Mouse (Mus musculus) midbrain, embryonic 10.5 days (tissue): ENCODE results near the gene Obscn. TPM values are rescaled to one million over a fixed set of nuclear protein-coding genes. Genes with fewer than 3 reads are reported as not detected.
A peak's percentile ranks its signal among the peaks of the same experiment; 100 is the strongest.

Experiments used
- DNase-seq: peaks from one replicate; pipeline ENCODE4 v3.0.0-alpha.2; 2017; ENCODE audit warnings: low spot score
- H3K27ac ChIP-seq: fragments of 300-500 bp; sonication (generic); replicated peaks from 2 replicates; pipeline ENCODE4 v1.5.1; 2016; ENCODE audit warnings: mild to moderate bottlenecking
- H3K27me3 ChIP-seq: fragments of 300-500 bp; sonication (generic); 2 replicates; pipeline ENCODE4 v1.6.1; 2016; ENCODE audit warnings: low read depth, mild to moderate bottlenecking; ENCODE audit not compliant: poor library complexity, severe bottlenecking
- H3K36me3 ChIP-seq: fragments of 300-500 bp; sonication (generic); 2 replicates; pipeline ENCODE4 v1.6.1; 2016; ENCODE audit warnings: mild to moderate bottlenecking, moderate library complexity
- H3K4me1 ChIP-seq: fragments of 300-500 bp; sonication (generic); 2 replicates; pipeline ENCODE4 v1.6.1; 2016
- H3K4me3 ChIP-seq: fragments of 300-500 bp; sonication (generic); 2 replicates; pipeline ENCODE4 v1.5.1; 2016; ENCODE audit warnings: mild to moderate bottlenecking, moderate library complexity
- H3K9me3 ChIP-seq: fragments of 300-500 bp; sonication (generic); replicated peaks from 2 replicates; pipeline ENCODE4 v1.6.1; 2016; ENCODE audit warnings: mild to moderate bottlenecking
- WGBS: fragments of 180-500 bp; shearing (Covaris S2); methylation state at CpG from one replicate; pipeline ENCODE4 v1.1.7; 2016; 5-methylcytosine and 5-hydroxymethylcytosine counted together
- polyA plus RNA-seq: library from polyadenylated mRNA; unstranded; fragments of >200 nt; fragmentation: Nextera tagmentation; extraction: Ambion mirVana; gene quantifications from 2 replicates; pipeline ENCODE4 v1.2.1, GENCODE M21; 2016

Gene Obscn
- 0.01 TPM in 2 replicates for polyA plus RNA-seq

DNA sequence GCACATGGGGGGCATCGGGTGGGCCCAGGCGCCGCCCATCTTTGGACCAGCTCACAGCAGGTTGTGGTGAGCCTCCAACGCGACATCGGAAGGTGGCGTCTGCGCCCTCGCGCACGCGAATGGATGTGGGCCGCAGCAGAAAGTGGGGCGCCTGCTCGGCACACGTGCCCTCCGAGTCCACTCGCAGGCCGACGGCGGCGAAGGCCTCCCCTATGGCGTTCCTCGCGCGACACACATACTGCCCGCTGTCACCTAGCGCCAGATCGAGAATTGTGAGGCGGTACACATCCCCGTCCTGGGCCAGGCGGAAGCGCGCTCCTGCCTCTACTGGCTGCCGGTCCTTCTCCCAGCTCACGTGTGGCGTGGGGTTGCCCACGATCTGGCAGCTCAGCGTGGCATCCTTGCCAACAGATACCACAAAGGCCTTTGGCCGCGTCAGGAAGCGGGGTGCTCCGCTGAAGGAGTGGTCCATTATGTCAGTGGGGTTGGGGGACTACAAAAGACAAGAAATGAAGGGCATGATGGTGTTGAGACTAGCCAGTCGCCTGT is at the start of gene Obscn:
Gene Obscn, minus strand, starts transcription at position 499 of the 549 bp plus-strand sequence.
- no peaks in the 10 kb centered on the region for H3K9me3 ChIP-seq
- H3K4me1 ChIP-seq: peaks cover 20% of the 10 kb centered on the region
- no peaks in the 10 kb centered on the region for H3K36me3 ChIP-seq
- peaks cover 79% of the 10 kb centered on the region for H3K27me3 ChIP-seq
- H3K4me3 ChIP-seq: peak within 1 kb of the TSS; percentile 42
- 14% methylated on average over 44 of the region's 44 CpGs for WGBS
- DNase-seq: no peak
- H3K27ac ChIP-seq: no peak within 1 kb of the TSS

- WGBS: 85% methylated on average over 5 of the region's 5 CpGs
- Histone ChIP-seq H3K4me3 (no peak overlapping the region), H3K36me3 (peaks cover 47% of the 10 kb centered on the region), H3K4me1 (peaks cover 19% of the 10 kb centered on the region), H3K9me3 (no peaks in the 10 kb centered on the region), H3K27ac (no peak overlapping the region), H3K27me3 (no peaks in the 10 kb centered on the region)
- DNase-seq: no peak
Measured at GRCm38 (mm10) chr11:59185490-59185889, 49.3 kb upstream of the Obscn start.

DNA sequence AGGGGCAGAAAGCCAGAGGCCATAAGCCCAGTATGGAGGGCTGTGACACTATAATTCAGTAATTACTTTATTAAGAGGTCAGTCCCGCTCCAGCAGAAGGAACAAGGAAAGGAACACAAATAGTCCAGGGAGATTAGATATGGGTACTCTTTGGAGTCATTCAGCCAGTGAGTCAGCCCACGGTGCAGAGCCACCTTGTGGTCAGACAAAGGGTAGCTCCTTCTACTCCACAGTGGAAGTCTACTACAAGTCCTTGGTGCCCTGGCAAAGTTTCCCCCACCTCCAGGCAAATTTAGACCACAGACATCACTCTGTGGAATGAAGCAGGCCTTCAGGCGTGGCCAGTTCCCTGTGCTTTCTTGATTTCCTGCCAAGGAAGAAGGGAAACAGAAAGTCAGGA is 47.6 kb upstream of the Obscn start:
- H3K4me1 ChIP-seq: peaks cover 10% of the 10 kb centered on the region
- H3K9me3 ChIP-seq: no peaks in the 10 kb centered on the region
- H3K27me3 ChIP-seq: peaks cover 14% of the 10 kb centered on the region
- peaks cover 47% of the 10 kb centered on the region for H3K36me3 ChIP-seq
- H3K4me3 ChIP-seq: no peak overlapping the region
- H3K27ac ChIP-seq: no peak overlapping the region
- peak; percentile 34 for DNase-seq
- WGBS: 52% methylated on average over 3 of the region's 3 CpGs

DNA sequence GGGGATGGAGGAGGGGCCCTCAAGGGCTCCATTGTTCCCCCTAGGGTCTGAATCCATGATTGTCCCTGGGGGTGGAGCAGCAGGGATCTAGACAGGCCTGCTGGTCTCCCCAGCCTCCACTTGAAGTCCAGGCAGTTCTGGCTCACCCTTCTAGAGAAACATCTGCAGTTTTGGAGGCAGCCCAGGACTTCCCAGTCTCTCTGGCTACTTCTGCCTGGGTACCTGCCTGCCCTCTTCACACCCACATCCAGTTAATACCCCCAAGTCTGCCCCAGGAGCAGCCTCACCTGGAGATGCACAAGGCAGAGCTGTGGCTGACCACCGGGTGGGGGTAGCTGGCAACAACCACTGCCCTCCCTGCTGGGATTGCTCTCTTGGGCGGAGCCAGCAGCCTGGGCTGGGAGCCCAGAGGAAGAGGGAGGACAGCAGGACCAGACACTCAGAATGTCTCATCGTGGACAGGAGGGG is 46.7 kb upstream of the Obscn start, which contains the start of gene Gjc2:
Gene Gjc2, minus strand, starts transcription at position 350 of the 468 bp plus-strand sequence.
- Histone ChIP-seq H3K27ac (no peak within 1 kb of the TSS), H3K9me3 (no peaks in the 10 kb centered on the region)
- WGBS: 46% methylated on average over 3 of the region's 3 CpGs

GRCm38 (mm10) chr11:59176921-59177320 is 40.7 kb upstream of the Obscn start:
- Histone ChIP-seq H3K36me3 (no peaks in the 10 kb centered on the region), H3K27ac (no peak overlapping the region), H3K4me3 (peak overlapping the region; percentile 26; the same call in 1 of the 2 replicates), H3K27me3 (peaks cover 62% of the 10 kb centered on the region), H3K9me3 (no peaks in the 10 kb centered on the region), H3K4me1 (peaks cover 9% of the 10 kb centered on the region)
- 6% methylated on average over 34 of the region's 34 CpGs for WGBS
- no peak for DNase-seq

More for the DNA sequence above, 46.7 kb upstream of the Obscn start, which contains the start of gene Gjc2:
- Histone ChIP-seq H3K36me3 (peaks cover 47% of the 10 kb centered on the region), H3K4me3 (no peak within 1 kb of the TSS), H3K4me1 (peaks cover 10% of the 10 kb centered on the region), H3K27me3 (peaks cover 24% of the 10 kb centered on the region)
- no peak for DNase-seq

DNA sequence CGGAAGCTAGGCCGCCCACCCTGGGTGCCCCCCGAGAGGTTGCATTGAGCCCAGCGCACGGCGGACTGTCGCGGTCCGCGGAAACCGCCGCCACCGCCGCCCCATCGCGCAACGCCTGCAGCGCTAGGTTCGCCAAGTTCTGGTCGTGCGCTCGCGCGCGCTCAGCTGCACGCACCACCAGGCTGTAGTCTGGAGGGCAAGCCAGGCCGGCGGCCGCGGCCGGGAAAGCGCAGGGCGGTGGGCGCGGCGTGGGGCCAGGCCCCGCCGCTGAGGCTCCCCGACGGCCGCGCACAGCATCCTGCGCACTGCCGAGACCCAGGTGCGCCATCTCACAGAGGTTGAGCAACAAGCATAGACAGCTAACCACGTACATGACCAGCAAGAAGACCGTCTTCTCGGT is 40.3 kb upstream of the Obscn start:
- H3K9me3 ChIP-seq: no peaks in the 10 kb centered on the region
- no peak for DNase-seq
- H3K36me3 ChIP-seq: no peaks in the 10 kb centered on the region
- 4% methylated on average over 48 of the region's 48 CpGs for WGBS
- no peak overlapping the region for H3K27ac ChIP-seq
- peaks cover 9% of the 10 kb centered on the region for H3K4me1 ChIP-seq
- H3K27me3 ChIP-seq: peaks cover 62% of the 10 kb centered on the region
- peak overlapping the region; percentile 26 for H3K4me3 ChIP-seq

- H3K4me3 ChIP-seq: no peak overlapping the region
- peaks cover 9% of the 10 kb centered on the region for H3K4me1 ChIP-seq
- no peak for DNase-seq
- H3K36me3 ChIP-seq: no peaks in the 10 kb centered on the region
- WGBS: 65% methylated on average over 6 of the region's 6 CpGs
- H3K9me3 ChIP-seq: no peaks in the 10 kb centered on the region
- H3K27me3 ChIP-seq: peaks cover 52% of the 10 kb centered on the region
- no peak overlapping the region for H3K27ac ChIP-seq
Measured at GRCm38 (mm10) chr11:59174189-59174838, 38.1 kb upstream of the Obscn start.

DNA sequence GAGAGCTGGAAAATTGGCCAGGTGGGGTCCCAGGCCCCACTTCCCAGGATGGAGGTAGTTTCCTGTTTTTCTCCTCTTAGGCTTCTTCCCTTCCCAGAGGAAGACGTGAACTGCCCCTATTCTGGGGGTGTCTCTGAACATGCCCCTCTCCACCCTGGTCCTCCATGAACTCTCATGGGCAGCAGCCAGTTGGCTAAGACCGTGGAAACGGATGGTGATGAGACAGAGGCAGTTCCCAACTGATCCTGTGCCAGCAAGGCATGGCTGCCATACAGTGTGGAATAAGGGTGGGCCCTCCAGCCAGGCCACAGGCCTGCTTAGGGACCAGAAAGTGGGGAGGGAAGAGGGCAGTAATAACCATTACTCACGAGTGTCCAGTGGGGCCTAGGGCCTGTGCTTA is 34.3 kb upstream of the Obscn start:
- DNase-seq: no peak
- H3K27ac ChIP-seq: no peak overlapping the region
- 79% methylated on average over 4 of the region's 4 CpGs for WGBS
- no peaks in the 10 kb centered on the region for H3K4me1 ChIP-seq
- H3K36me3 ChIP-seq: no peaks in the 10 kb centered on the region
- no peak overlapping the region for H3K4me3 ChIP-seq
- peaks cover 15% of the 10 kb centered on the region for H3K27me3 ChIP-seq
- H3K9me3 ChIP-seq: no peaks in the 10 kb centered on the region

- no peaks in the 10 kb centered on the region for H3K4me1 ChIP-seq
- peaks cover 7% of the 10 kb centered on the region for H3K27me3 ChIP-seq
- 85% methylated on average over 3 of the region's 3 CpGs for WGBS
- H3K9me3 ChIP-seq: no peaks in the 10 kb centered on the region
- no peak overlapping the region for H3K27ac ChIP-seq
- no peak overlapping the region for H3K4me3 ChIP-seq
- no peak for DNase-seq
- no peaks in the 10 kb centered on the region for H3K36me3 ChIP-seq
Measured at GRCm38 (mm10) chr11:59169807-59170206, 33.6 kb upstream of the Obscn start.

DNA sequence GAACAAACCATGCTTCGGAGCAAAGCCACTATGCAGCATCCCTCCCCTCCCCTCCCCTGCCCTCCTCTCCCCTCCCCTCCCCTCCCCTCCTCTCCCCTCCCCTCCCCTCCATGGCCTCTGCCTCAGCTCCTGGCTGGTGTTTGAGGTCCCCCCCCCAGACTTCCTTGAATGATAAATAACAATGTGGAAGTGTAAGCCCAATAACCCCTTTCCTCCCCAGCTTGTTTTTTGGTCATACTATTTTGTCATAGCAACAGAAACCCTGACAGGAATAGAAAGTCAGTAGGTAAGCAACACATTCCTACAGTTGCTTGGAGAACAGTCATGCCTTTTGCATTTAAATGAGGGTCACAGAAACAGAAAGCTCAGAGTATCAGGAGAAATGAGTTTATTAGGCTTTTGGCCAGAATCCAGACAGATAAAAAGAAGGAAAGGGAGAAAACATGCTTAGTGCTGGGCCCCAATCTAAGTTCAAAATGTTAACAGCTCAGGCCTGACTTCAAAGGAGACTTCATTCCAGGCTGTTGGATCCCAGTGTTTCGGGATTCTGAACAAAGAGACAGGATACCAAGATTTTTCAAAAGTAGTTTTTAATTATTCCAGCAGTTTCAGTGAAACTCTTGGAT is 29.5 kb upstream of the Obscn start:
- Histone ChIP-seq H3K4me3 (no peak overlapping the region), H3K27me3 (no peaks in the 10 kb centered on the region), H3K9me3 (no peaks in the 10 kb centered on the region), H3K4me1 (peaks cover 21% of the 10 kb centered on the region), H3K36me3 (no peaks in the 10 kb centered on the region), H3K27ac (no peak overlapping the region)
- DNase-seq: no peak
- 63% methylated on average over 2 of the region's 2 CpGs for WGBS

GRCm38 (mm10) chr11:59164384-59164783 is 28.2 kb upstream of the Obscn start:
- peak overlapping the region; percentile 98 for H3K27ac ChIP-seq
- WGBS: 87% methylated on average over 9 of the region's 9 CpGs
- H3K9me3 ChIP-seq: no peaks in the 10 kb centered on the region
- peak overlapping the region; percentile 86 for H3K4me3 ChIP-seq
- no peak for DNase-seq
- H3K4me1 ChIP-seq: peaks cover 21% of the 10 kb centered on the region
- H3K36me3 ChIP-seq: no peaks in the 10 kb centered on the region
- no peaks in the 10 kb centered on the region for H3K27me3 ChIP-seq

- WGBS: 3% methylated on average over 68 of the region's 68 CpGs
- Histone ChIP-seq H3K4me1 (peaks cover 21% of the 10 kb centered on the region), H3K36me3 (peaks cover 3% of the 10 kb centered on the region), H3K27ac (peak within 1 kb of the TSS; percentile 98), H3K4me3 (peak within 1 kb of the TSS; percentile 86), H3K27me3 (no peaks in the 10 kb centered on the region), H3K9me3 (no peaks in the 10 kb centered on the region)
- DNase-seq: peak; percentile 98
Measured at GRCm38 (mm10) chr11:59163255-59164236, 27.3 kb upstream of the Obscn start, which contains the start of gene Iba57. Gene Iba57, minus strand, starts transcription at chr11:59163739.
